Mouse (Mus musculus): ENCODE data around the gene Aqp2.

GRCm38 (mm10) chr15:99602206-99602820 is 23.5 kb downstream of the Aqp2 start:
- TF ChIP-seq ELF1 (IDR thresholded peaks at IDR 0.05; ENCODE audit: low read depth, low read length) (no peak), EP300 (IDR thresholded peaks at IDR 0.05; ENCODE audit: low read depth in 1 of 2, low read length in 2 of 2) (no peak), HCFC1 (IDR thresholded peaks at IDR 0.05; ENCODE audit: low read depth, low read length) (no peak), CTCF (IDR thresholded peaks at IDR 0.05 in 2 of 3, conservative IDR thresholded peaks at IDR 0.05 in 1 of 3; ENCODE audit: control insufficient read depth in 1 of 3, insufficient read depth in 1 of 3, low read depth in 2 of 3, low read length in 3 of 3, poor library complexity in 1 of 3, severe bottlenecking in 1 of 3) (no peak), E2F4 (IDR thresholded peaks at IDR 0.05; ENCODE audit: borderline replicate concordance, low read depth, low read length) (no peak), POLR2AphosphoS5 (IDR thresholded peaks at IDR 0.05; ENCODE audit: borderline replicate concordance, low read depth, low read length) (no peak)
